Mouse (Mus musculus): ENCODE measurements around the gene Farp1. TPM values are rescaled to one million over a fixed set of nuclear protein-coding genes. Genes with fewer than 3 reads are reported as not detected.

Gene Farp1
- polyA plus RNA-seq, 1 experiment from 2014 or later: 34.2 TPM

DNA sequence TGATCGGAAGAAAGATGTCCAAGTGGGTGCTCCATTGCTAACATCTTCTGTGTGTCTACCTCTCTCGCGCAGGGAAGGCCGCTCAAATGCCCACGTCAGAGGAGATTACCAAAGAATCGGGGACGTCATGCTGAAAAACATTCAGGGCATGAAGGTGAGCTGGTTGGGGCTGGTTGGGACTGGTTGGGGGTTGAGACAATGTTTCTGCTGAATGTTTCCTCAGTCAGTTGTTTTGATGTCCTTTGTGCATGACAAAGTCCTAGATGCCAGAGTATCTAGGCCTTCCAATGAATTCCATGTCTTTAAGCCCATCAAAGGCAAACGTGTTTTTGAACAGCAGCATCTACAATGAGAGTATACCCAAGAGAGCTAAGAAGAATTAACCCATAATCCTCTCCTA is 232.8 kb downstream of the Farp1 start:
- no peak overlapping the region for H3K4me3 ChIP-seq (ENCODE audit: low read depth, low read length)
- H3K36me3 ChIP-seq (ENCODE audit: control insufficient read depth, insufficient read depth, low read length): peaks cover 75% of the 10 kb centered on the region
- DNase-seq (ENCODE audit: low spot score): no peak
- 76% methylated on average over 8 of the region's 8 CpGs for WGBS
- no peak overlapping the region for H3K4me2 ChIP-seq (ENCODE audit: low read depth, low read length)
- no peak for ATAC-seq (ENCODE audit: low read depth)
- H3K9me3 ChIP-seq (ENCODE audit: control insufficient read depth, low read length): no peaks in the 10 kb centered on the region
- H3K9ac ChIP-seq (ENCODE audit: low read depth, low read length): no peak overlapping the region
- no peak overlapping the region for H3K27ac ChIP-seq (replicated peaks; ENCODE audit: low read depth, low read length)
- H3K4me1 ChIP-seq (ENCODE audit: control insufficient read depth, insufficient read depth, low read length): no peaks in the 10 kb centered on the region
- no peaks in the 10 kb centered on the region for H3K27me3 ChIP-seq (replicated peaks; ENCODE audit: control insufficient read depth, insufficient read depth, low read length)

- H3K27ac ChIP-seq (replicated peaks; ENCODE audit: low read depth, low read length): no peak overlapping the region
Observed at GRCm38 (mm10) chr14:121270490-121270889, 235.5 kb downstream of the Farp1 start.

DNA sequence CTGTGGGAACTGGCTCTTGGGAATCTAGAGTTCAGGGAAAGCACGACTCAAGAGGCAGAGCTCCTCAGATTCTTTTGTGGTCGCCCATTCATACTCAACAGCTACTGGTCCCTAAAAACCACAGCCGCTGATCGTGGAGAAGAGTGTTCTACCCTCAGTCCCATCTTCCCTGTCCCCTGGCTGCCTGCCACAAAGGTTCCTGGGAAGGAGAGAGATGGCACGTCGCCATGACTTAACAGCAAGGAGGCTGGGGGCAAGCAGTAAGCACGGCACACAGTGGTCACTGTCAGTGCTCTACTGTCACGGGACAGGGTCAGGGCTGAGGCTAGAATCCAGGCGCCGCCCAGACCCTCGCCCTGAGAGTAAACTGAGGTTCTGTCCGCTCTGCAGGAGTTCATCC is 240.0 kb downstream of the Farp1 start:
- Histone ChIP-seq H3K9ac (ENCODE audit: low read depth, low read length) (no peak overlapping the region), H3K4me2 (ENCODE audit: low read depth, low read length) (no peak overlapping the region), H3K27me3 (replicated peaks; ENCODE audit: control insufficient read depth, insufficient read depth, low read length) (no peaks in the 10 kb centered on the region), H3K4me1 (ENCODE audit: control insufficient read depth, insufficient read depth, low read length) (no peaks in the 10 kb centered on the region), H3K36me3 (ENCODE audit: control insufficient read depth, insufficient read depth, low read length) (peaks cover 86% of the 10 kb centered on the region), H3K27ac (replicated peaks; ENCODE audit: low read depth, low read length) (no peak overlapping the region), H3K9me3 (ENCODE audit: control insufficient read depth, low read length) (no peaks in the 10 kb centered on the region), H3K4me3 (ENCODE audit: low read depth, low read length) (no peak overlapping the region)
- DNase-seq (ENCODE audit: low spot score): peak; percentile 38
- no peak for ATAC-seq (ENCODE audit: low read depth)
- 80% methylated on average over 12 of the region's 12 CpGs for WGBS

More at GRCm38 (mm10) chr14:121270490-121270889, 235.5 kb downstream of the Farp1 start:
- Histone ChIP-seq H3K36me3 (ENCODE audit: control insufficient read depth, insufficient read depth, low read length) (peaks cover 81% of the 10 kb centered on the region), H3K9me3 (ENCODE audit: control insufficient read depth, low read length) (no peaks in the 10 kb centered on the region), H3K4me3 (ENCODE audit: low read depth, low read length) (no peak overlapping the region), H3K9ac (ENCODE audit: low read depth, low read length) (no peak overlapping the region), H3K4me2 (ENCODE audit: low read depth, low read length) (no peak overlapping the region), H3K27me3 (replicated peaks; ENCODE audit: control insufficient read depth, insufficient read depth, low read length) (no peaks in the 10 kb centered on the region), H3K4me1 (ENCODE audit: control insufficient read depth, insufficient read depth, low read length) (no peaks in the 10 kb centered on the region)
- ATAC-seq (ENCODE audit: low read depth) (no peak), DNase-seq (ENCODE audit: low spot score) (no peak)
- WGBS: 67% methylated on average over 6 of the region's 6 CpGs

DNA sequence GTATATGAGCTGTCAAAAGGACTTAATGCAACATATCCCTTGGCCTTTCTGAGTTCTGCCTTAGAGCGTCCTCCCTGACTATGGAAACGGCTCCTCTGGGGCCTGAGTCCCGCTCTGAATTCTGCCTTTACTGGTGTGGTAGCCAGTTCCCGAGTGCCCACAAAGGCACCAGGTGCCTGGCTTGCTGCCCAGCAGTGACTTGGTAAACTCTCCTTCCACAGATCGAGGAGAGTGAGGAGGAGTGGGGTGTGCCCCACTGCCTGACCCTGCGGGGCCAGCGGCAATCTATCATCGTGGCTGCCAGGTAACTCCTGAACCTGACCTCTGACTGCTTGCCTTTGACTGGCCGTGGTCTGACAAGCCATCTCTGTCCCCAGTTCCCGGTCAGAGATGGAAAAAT is 241.0 kb downstream of the Farp1 start:
- 78% methylated on average over 10 of the region's 10 CpGs for WGBS
- Histone ChIP-seq H3K4me3 (ENCODE audit: low read depth, low read length) (no peak overlapping the region), H3K27me3 (replicated peaks; ENCODE audit: control insufficient read depth, insufficient read depth, low read length) (no peaks in the 10 kb centered on the region), H3K4me1 (ENCODE audit: control insufficient read depth, insufficient read depth, low read length) (no peaks in the 10 kb centered on the region), H3K27ac (replicated peaks; ENCODE audit: low read depth, low read length) (no peak overlapping the region), H3K36me3 (ENCODE audit: control insufficient read depth, insufficient read depth, low read length) (peaks cover 89% of the 10 kb centered on the region), H3K4me2 (ENCODE audit: low read depth, low read length) (no peak overlapping the region), H3K9ac (ENCODE audit: low read depth, low read length) (no peak overlapping the region), H3K9me3 (ENCODE audit: control insufficient read depth, low read length) (no peaks in the 10 kb centered on the region)
- ATAC-seq (ENCODE audit: low read depth): no peak
- DNase-seq (ENCODE audit: low spot score): no peak

DNA sequence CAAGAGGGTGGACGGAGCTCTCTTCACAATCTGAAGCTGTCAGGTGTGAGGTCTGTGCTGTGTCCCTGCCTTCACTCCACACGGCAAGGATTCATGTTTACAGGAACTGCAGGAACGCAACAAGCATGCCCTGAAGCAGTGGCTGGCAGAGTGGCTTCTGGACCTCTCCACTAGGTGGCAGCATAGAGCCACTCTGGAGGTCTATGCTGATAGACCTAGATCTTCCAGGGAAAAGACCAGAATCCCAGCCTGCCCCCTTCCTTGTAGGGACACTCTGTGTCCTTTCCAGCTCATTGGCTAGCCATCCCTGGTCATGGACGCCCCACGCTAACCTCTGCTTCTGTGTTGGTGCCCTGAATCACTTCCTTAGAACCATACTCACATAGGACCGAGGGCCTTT is 244.1 kb downstream of the Farp1 start:
- H3K4me3 ChIP-seq (ENCODE audit: low read depth, low read length): no peak overlapping the region
- ATAC-seq (ENCODE audit: low read depth) (peak; percentile 71; the same call in 1 of the 2 replicates), DNase-seq (ENCODE audit: low spot score) (peak; percentile 81)
- no peaks in the 10 kb centered on the region for H3K9me3 ChIP-seq (ENCODE audit: control insufficient read depth, low read length)
- H3K27me3 ChIP-seq (replicated peaks; ENCODE audit: control insufficient read depth, insufficient read depth, low read length): no peaks in the 10 kb centered on the region
- H3K4me2 ChIP-seq (ENCODE audit: low read depth, low read length): no peak overlapping the region
- peaks cover 89% of the 10 kb centered on the region for H3K36me3 ChIP-seq (ENCODE audit: control insufficient read depth, insufficient read depth, low read length)
- H3K27ac ChIP-seq (replicated peaks; ENCODE audit: low read depth, low read length): no peak overlapping the region
- whole genome bisulfite sequencing: 32% methylated on average over 6 of the region's 6 CpGs
- H3K4me1 ChIP-seq (ENCODE audit: control insufficient read depth, insufficient read depth, low read length): no peaks in the 10 kb centered on the region
- H3K9ac ChIP-seq (ENCODE audit: low read depth, low read length): no peak overlapping the region

DNA sequence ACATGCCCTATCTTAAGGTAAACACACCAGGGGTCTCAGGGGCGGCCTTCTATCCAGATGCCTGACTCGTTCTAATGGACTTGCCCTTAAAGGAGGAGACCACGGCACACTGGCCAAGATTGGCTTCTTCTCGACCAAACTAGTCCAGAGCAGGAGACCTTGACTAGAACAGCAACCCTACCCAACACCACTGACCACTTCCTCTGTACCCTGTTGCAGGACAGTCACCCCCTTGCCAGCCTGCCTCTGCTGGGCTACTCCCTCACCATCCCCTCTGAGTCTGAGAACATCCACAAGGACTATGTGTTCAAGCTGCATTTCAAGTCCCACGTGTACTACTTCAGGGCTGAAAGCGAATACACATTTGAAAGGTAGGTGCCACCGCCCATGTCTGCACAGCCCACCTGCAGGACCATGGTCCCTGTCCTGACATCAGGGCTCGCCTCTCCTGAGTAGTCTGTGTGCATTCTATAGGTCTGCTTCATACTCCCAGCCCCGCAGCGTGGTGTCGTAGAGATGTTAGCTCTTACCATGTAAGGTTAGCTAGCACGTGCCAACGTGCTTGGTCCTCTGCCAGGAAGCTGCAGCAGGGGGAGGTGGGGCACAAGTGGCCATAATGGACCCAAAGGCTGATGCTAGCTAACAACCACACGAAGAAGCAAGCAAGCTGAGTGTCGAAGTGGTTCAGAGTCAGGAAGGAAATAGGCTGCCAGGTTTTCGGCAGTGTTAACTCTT is 245.8 kb downstream of the Farp1 start:
- Histone ChIP-seq H3K4me3 (ENCODE audit: low read depth, low read length) (no peak overlapping the region), H3K4me2 (ENCODE audit: low read depth, low read length) (no peak overlapping the region), H3K9ac (ENCODE audit: low read depth, low read length) (no peak overlapping the region), H3K36me3 (ENCODE audit: control insufficient read depth, insufficient read depth, low read length) (peaks cover 89% of the 10 kb centered on the region), H3K4me1 (ENCODE audit: control insufficient read depth, insufficient read depth, low read length) (no peaks in the 10 kb centered on the region), H3K27ac (replicated peaks; ENCODE audit: low read depth, low read length) (no peak overlapping the region), H3K9me3 (ENCODE audit: control insufficient read depth, low read length) (no peaks in the 10 kb centered on the region), H3K27me3 (replicated peaks; ENCODE audit: control insufficient read depth, insufficient read depth, low read length) (no peaks in the 10 kb centered on the region)
- ATAC-seq (ENCODE audit: low read depth) (no peak), DNase-seq (ENCODE audit: low spot score) (no peak)
- 83% methylated on average over 16 of the region's 16 CpGs for WGBS

GRCm38 (mm10) chr14:121281336-121281710 is 246.3 kb downstream of the Farp1 start:
- H3K9ac ChIP-seq (ENCODE audit: low read depth, low read length): no peak overlapping the region
- ATAC-seq (ENCODE audit: low read depth) (no peak), DNase-seq (ENCODE audit: low spot score) (no peak)
- no peak overlapping the region for H3K27ac ChIP-seq (replicated peaks; ENCODE audit: low read depth, low read length)
- H3K36me3 ChIP-seq (ENCODE audit: control insufficient read depth, insufficient read depth, low read length): peaks cover 90% of the 10 kb centered on the region
- H3K4me3 ChIP-seq (ENCODE audit: low read depth, low read length): no peak overlapping the region
- no peaks in the 10 kb centered on the region for H3K9me3 ChIP-seq (ENCODE audit: control insufficient read depth, low read length)
- no peaks in the 10 kb centered on the region for H3K4me1 ChIP-seq (ENCODE audit: control insufficient read depth, insufficient read depth, low read length)
- H3K4me2 ChIP-seq (ENCODE audit: low read depth, low read length): no peak overlapping the region
- H3K27me3 ChIP-seq (replicated peaks; ENCODE audit: control insufficient read depth, insufficient read depth, low read length): no peaks in the 10 kb centered on the region

GRCm38 (mm10) chr14:121285379-121286120 is 250.6 kb downstream of the Farp1 start:
- H3K9ac ChIP-seq (ENCODE audit: low read depth, low read length): no peak overlapping the region
- H3K36me3 ChIP-seq (ENCODE audit: control insufficient read depth, insufficient read depth, low read length): peaks cover 79% of the 10 kb centered on the region
- no peaks in the 10 kb centered on the region for H3K9me3 ChIP-seq (ENCODE audit: control insufficient read depth, low read length)
- H3K27ac ChIP-seq (replicated peaks; ENCODE audit: low read depth, low read length): no peak overlapping the region
- DNase-seq (ENCODE audit: low spot score) (no peak), ATAC-seq (ENCODE audit: low read depth) (no peak)
- H3K27me3 ChIP-seq (replicated peaks; ENCODE audit: control insufficient read depth, insufficient read depth, low read length): no peaks in the 10 kb centered on the region
- no peaks in the 10 kb centered on the region for H3K4me1 ChIP-seq (ENCODE audit: control insufficient read depth, insufficient read depth, low read length)
- no peak overlapping the region for H3K4me2 ChIP-seq (ENCODE audit: low read depth, low read length)
- WGBS: 91% methylated on average over 14 of the region's 14 CpGs
- no peak overlapping the region for H3K4me3 ChIP-seq (ENCODE audit: low read depth, low read length)

DNA sequence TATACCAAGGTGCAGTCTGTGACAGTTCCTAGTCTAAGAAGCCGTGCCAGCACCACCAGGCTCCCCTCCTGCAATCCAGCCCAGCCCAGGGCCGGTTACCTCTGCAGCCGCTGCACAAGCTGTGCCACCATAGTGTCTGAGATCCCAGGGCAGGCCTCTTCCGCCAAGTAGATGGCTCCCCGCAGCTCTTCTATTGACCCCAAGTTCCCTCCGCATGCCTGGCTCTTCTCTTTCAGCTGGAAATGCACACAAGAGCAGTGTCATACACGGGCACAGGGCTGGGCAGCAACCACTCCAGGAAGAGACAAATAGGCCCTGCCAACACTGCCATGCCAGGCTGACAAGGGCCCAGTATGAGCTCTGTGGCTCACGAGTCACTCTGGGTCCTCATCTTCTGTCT is 256.9 kb downstream of the Farp1 start:
- no peak for ATAC-seq (ENCODE audit: low read depth)
- Histone ChIP-seq H3K9ac (ENCODE audit: low read depth, low read length) (no peak overlapping the region), H3K27me3 (replicated peaks; ENCODE audit: control insufficient read depth, insufficient read depth, low read length) (no peaks in the 10 kb centered on the region), H3K9me3 (ENCODE audit: control insufficient read depth, low read length) (no peaks in the 10 kb centered on the region), H3K4me2 (ENCODE audit: low read depth, low read length) (no peak overlapping the region), H3K4me3 (ENCODE audit: low read depth, low read length) (no peak overlapping the region), H3K36me3 (ENCODE audit: control insufficient read depth, insufficient read depth, low read length) (peaks cover 72% of the 10 kb centered on the region), H3K27ac (replicated peaks; ENCODE audit: low read depth, low read length) (no peak overlapping the region), H3K4me1 (ENCODE audit: control insufficient read depth, insufficient read depth, low read length) (no peaks in the 10 kb centered on the region)
- no peak for DNase-seq (ENCODE audit: low spot score)
- WGBS: 92% methylated on average over 8 of the region's 8 CpGs
